In genomic region chr10:95415533-95416360, GRCm38 (mm10) we compare ENCODE assay signal across 8 mouse cellular contexts. TPM values are rescaled to one million over a fixed set of nuclear protein-coding genes. Genes with fewer than 3 reads are reported as not detected.
A peak's percentile ranks its signal among the peaks of the same experiment; 100 is the strongest.
DNase-seq lines count a peak whose midpoint lies in the region; ATAC-seq and TF ChIP-seq lines count a peak whose summit lies in the region.

No protein-coding gene starts in this region.

- peak overlapping the region; percentile 71 for H3K4me3 ChIP-seq in intestine, postnatal 0 days (ENCODE audit: low read depth, low read length)
- peak overlapping the region; percentile 85 for H3K4me3 ChIP-seq in testis, adult 2 months (ENCODE audit: control insufficient read depth, low read depth, low read length)

- peak; percentile 52 for TF ChIP-seq CTCF in intestine, postnatal 0 days (IDR thresholded peaks at IDR 0.05; ENCODE audit: low read depth)
- no peak for TF ChIP-seq CTCF in testis, adult 2 months (IDR thresholded peaks at IDR 0.05; ENCODE audit: control insufficient read depth, insufficient read depth, insufficient replicate concordance, low read depth, low read length)

- H3K4me2 ChIP-seq in intestine, postnatal 0 days (replicated peaks; ENCODE audit: low read depth): peak overlapping the region; percentile 93

- peak; percentile 18 to 65 for DNase-seq in urinary bladder, adult 18-20 months (ENCODE audit: low spot score in 2 of 2)
- no peak for DNase-seq in urinary bladder, postnatal 10 days (ENCODE audit: low spot score)
- DNase-seq in embryo, embryonic 10 days (ENCODE audit: low spot score): peak; percentile 68
- DNase-seq in heart, adult 11 months: peak; percentile 98
- peak; percentile 46 for DNase-seq in liver
- peak; percentile 5 to 20 for DNase-seq in natural killer cell, adult 2 months (ENCODE audit: low spot score in 2 of 2)

- no peaks in the 10 kb centered on the region for H3K9me3 ChIP-seq in intestine, postnatal 0 days (ENCODE audit: control insufficient read depth)

- H3K27ac ChIP-seq in intestine, postnatal 0 days (ENCODE audit: low read depth, low read length): peak overlapping the region; percentile 94
- H3K27ac ChIP-seq in testis, adult 2 months (ENCODE audit: control insufficient read depth, insufficient read depth, low read depth, low read length): no peak overlapping the region

- ATAC-seq in intestine, postnatal 0 days: peak; percentile 0; the same call in 1 of the 2 replicates

- under 1% methylated on average over 61 of the region's 65 CpGs for WGBS in intestine, postnatal 0 days

- no peak for TF ChIP-seq POLR2A in testis, adult 2 months (IDR thresholded peaks at IDR 0.05; ENCODE audit: control insufficient read depth, low read depth, low read length)

- H3K9ac ChIP-seq in intestine, postnatal 0 days (ENCODE audit: low read depth, low read length): peak overlapping the region; percentile 88

- H3K27me3 ChIP-seq in intestine, postnatal 0 days (replicated peaks; ENCODE audit: control insufficient read depth, insufficient read depth, low read length): no peaks in the 10 kb centered on the region
- peaks cover 2% of the 10 kb centered on the region; the same call in 1 of the 2 replicates for H3K27me3 ChIP-seq in testis, adult 2 months (ENCODE audit: control insufficient read depth, insufficient read depth, low read length)

- no peaks in the 10 kb centered on the region for H3K36me3 ChIP-seq in intestine, postnatal 0 days (ENCODE audit: control insufficient read depth, insufficient read depth)
- no peaks in the 10 kb centered on the region for H3K36me3 ChIP-seq in testis, adult 2 months (ENCODE audit: control insufficient read depth, insufficient read depth, low read length)

- no peaks in the 10 kb centered on the region for H3K4me1 ChIP-seq in intestine, postnatal 0 days (replicated peaks; ENCODE audit: control insufficient read depth, insufficient read depth, low read length)
- H3K4me1 ChIP-seq in testis, adult 2 months (ENCODE audit: control insufficient read depth, insufficient read depth, low read length): peaks cover 30% of the 10 kb centered on the region

RNA-seq across cellular contexts. Expression of gene Socs2, which starts 1.2 kb away (rescaled TPM):
- polyA plus RNA-seq in intestine, postnatal 0 days (2015; fragmentation: Nextera tagmentation; extraction: Ambion mirVana): 158 and 160 TPM in 2 replicates
- 3.9 and 4.3 TPM in 2 replicates for polyA plus RNA-seq in testis, adult 2 months (2012; rRNA removed)

Comparison
In these comparisons a context has a peak if more than half of its experiments do, and no peak if none do; other contexts are left out.
1. RNA of gene Socs2, which starts 1.2 kb away (polyA plus RNA-seq): 158 to 160 TPM in intestine, postnatal 0 days; 3.9 to 4.3 TPM in testis, adult 2 months; every median in the first group is over 10 times any median in the second.